Comparison of ENCODE assay signal across 8 mouse cellular contexts in the genomic region with DNA sequence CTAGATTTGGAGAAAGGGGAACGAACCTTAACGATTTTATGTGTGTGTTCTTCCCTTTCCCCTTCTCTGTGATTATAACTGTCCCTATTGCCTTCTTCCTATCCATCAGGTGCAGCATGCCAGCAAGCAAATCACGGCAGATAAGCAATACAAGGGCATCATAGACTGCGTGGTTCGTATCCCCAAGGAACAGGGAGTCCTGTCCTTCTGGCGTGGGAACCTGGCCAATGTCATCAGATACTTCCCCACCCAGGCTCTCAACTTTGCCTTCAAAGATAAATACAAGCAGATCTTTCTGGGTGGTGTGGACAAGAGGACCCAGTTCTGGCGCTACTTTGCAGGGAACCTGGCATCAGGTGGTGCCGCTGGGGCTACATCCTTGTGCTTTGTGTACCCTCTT. TPM values are rescaled to one million over a fixed set of nuclear protein-coding genes. Genes with fewer than 3 reads are reported as not detected.
DNase-seq lines count a peak whose midpoint lies in the region; ATAC-seq and TF ChIP-seq lines count a peak whose summit lies in the region.
"Not testable (repeated sequence)": the region's sequence is repeated elsewhere in the genome, so short reads cannot be mapped to it uniquely, and the experiment has no call there.

No protein-coding gene starts in this region.

- not testable (repeated sequence) for H3K4me1 ChIP-seq in ES-Bruce4 (ENCODE audit: control insufficient read depth, insufficient read depth, low read length); embryonic facial prominence, embryonic 13.5 days; hindbrain, embryonic 13.5 days (replicated peaks); liver, embryonic 16.5 days (ENCODE audit: control insufficient read depth, low read depth, low read length); midbrain, embryonic 14.5 days (ENCODE audit: control insufficient read depth, insufficient read depth, low read length); stomach, embryonic 15.5 days

- DNase-seq in gastrocnemius, postnatal 25 days = peak; percentile 23
- DNase-seq in layer of hippocampus, adult 2 months (ENCODE audit: low spot score in 2 of 2); midbrain, embryonic 14.5 days: not testable (repeated sequence)

- TF ChIP-seq POLR2A in ES-Bruce4 (IDR thresholded peaks at IDR 0.05; ENCODE audit: insufficient read depth, low read length) = not testable (repeated sequence)

- 0 out of 2 replicates have a peak overlapping the region, but pooled peaks have one; percentile 96 for H3K9ac ChIP-seq in ES-Bruce4 (ENCODE audit: low read depth, poor library complexity, severe bottlenecking)
- peak overlapping the region; percentile 83 for H3K9ac ChIP-seq in embryonic facial prominence, embryonic 13.5 days
- H3K9ac ChIP-seq in hindbrain, embryonic 13.5 days = peak overlapping the region; percentile 80
- H3K9ac ChIP-seq in liver, embryonic 16.5 days (ENCODE audit: low read depth, low read length) = peak overlapping the region; percentile 81
- not testable (repeated sequence) for H3K9ac ChIP-seq in midbrain, embryonic 14.5 days (replicated peaks; ENCODE audit: low read length); stomach, embryonic 15.5 days

- peaks cover 19% of the 10 kb centered on the region for H3K36me3 ChIP-seq in ES-Bruce4 (ENCODE audit: control insufficient read depth, insufficient read depth, low read length, poor library complexity, severe bottlenecking)
- not testable (repeated sequence) for H3K36me3 ChIP-seq in embryonic facial prominence, embryonic 13.5 days; hindbrain, embryonic 13.5 days; liver, embryonic 16.5 days (ENCODE audit: control insufficient read depth, insufficient read depth); midbrain, embryonic 14.5 days (ENCODE audit: control insufficient read depth, insufficient read depth, low read length); stomach, embryonic 15.5 days

- H3K27me3 ChIP-seq in ES-Bruce4 (ENCODE audit: control insufficient read depth, insufficient read depth, low read length, poor library complexity, severe bottlenecking); embryonic facial prominence, embryonic 13.5 days; hindbrain, embryonic 13.5 days; liver, embryonic 16.5 days (ENCODE audit: control insufficient read depth, insufficient read depth, low read depth, low read length); midbrain, embryonic 14.5 days (ENCODE audit: control insufficient read depth, insufficient read depth, low read length); stomach, embryonic 15.5 days (replicated peaks): not testable (repeated sequence)

- ATAC-seq in embryonic facial prominence, embryonic 13.5 days (ENCODE audit: insufficient number of reproducible peaks, insufficient read depth, low FRiP score, low TSS enrichment, low read depth); hindbrain, embryonic 13.5 days (ENCODE audit: low FRiP score); liver, embryonic 16.5 days (ENCODE audit: low read depth); midbrain, embryonic 14.5 days (ENCODE audit: low FRiP score, low TSS enrichment); stomach, embryonic 15.5 days (ENCODE audit: insufficient read depth, low FRiP score, low read depth): not testable (repeated sequence)

- peak overlapping the region; percentile 57 for H3K4me2 ChIP-seq in embryonic facial prominence, embryonic 13.5 days
- H3K4me2 ChIP-seq in hindbrain, embryonic 13.5 days = peak overlapping the region; percentile 55
- H3K4me2 ChIP-seq in liver, embryonic 16.5 days (ENCODE audit: low read depth, low read length) = peak overlapping the region; percentile 76
- peak overlapping the region; percentile 56 for H3K4me2 ChIP-seq in midbrain, embryonic 14.5 days (ENCODE audit: low read length)
- peak overlapping the region; percentile 52 for H3K4me2 ChIP-seq in stomach, embryonic 15.5 days

- TF ChIP-seq CTCF in ES-Bruce4 (IDR thresholded peaks at IDR 0.05; ENCODE audit: low read depth, low read length); layer of hippocampus, adult 2 months (conservative IDR thresholded peaks at IDR 0.05): not testable (repeated sequence)

- TF ChIP-seq EP300 in ES-Bruce4 (IDR thresholded peaks at IDR 0.05; ENCODE audit: insufficient read depth, low read depth, low read length) = not testable (repeated sequence)

- WGBS in embryonic facial prominence, embryonic 13.5 days = 73% methylated on average over 8 of the region's 8 CpGs
- WGBS in hindbrain, embryonic 13.5 days = 75% methylated on average over 8 of the region's 8 CpGs
- 50% methylated on average over 8 of the region's 8 CpGs for WGBS in liver, embryonic 16.5 days (ENCODE audit: insufficient replicate concordance)
- 74% methylated on average over 8 of the region's 8 CpGs for WGBS in midbrain, embryonic 14.5 days
- WGBS in stomach, embryonic 15.5 days = 63% methylated on average over 8 of the region's 8 CpGs

- not testable (repeated sequence) for H3K9me3 ChIP-seq in ES-Bruce4 (replicated peaks; ENCODE audit: control insufficient read depth, insufficient read depth, low read length, poor library complexity, severe bottlenecking); embryonic facial prominence, embryonic 13.5 days; hindbrain, embryonic 13.5 days; liver, embryonic 16.5 days (replicated peaks; ENCODE audit: control insufficient read depth, low read length); midbrain, embryonic 14.5 days (ENCODE audit: control insufficient read depth, low read length); stomach, embryonic 15.5 days

- H3K4me3 ChIP-seq in ES-Bruce4 (ENCODE audit: low read depth, low read length) = peak overlapping the region; percentile 86
- H3K4me3 ChIP-seq in embryonic facial prominence, embryonic 13.5 days = peak overlapping the region; percentile 58
- H3K4me3 ChIP-seq in hindbrain, embryonic 13.5 days = peak overlapping the region; percentile 59
- H3K4me3 ChIP-seq in layer of hippocampus, adult 2 months = peak overlapping the region; percentile 77
- peak overlapping the region; percentile 77 for H3K4me3 ChIP-seq in liver, embryonic 16.5 days (ENCODE audit: low read depth, low read length)
- peak overlapping the region; percentile 51 for H3K4me3 ChIP-seq in midbrain, embryonic 14.5 days (replicated peaks; ENCODE audit: low read depth, low read length)
- H3K4me3 ChIP-seq in stomach, embryonic 15.5 days (replicated peaks) = peak overlapping the region; percentile 59

- peak overlapping the region; percentile 56; the same call in 1 of the 2 replicates for H3K27ac ChIP-seq in ES-Bruce4 (ENCODE audit: insufficient read depth, low read length)
- H3K27ac ChIP-seq in embryonic facial prominence, embryonic 13.5 days = peak overlapping the region; percentile 86; the same call in 1 of the 2 replicates
- peak overlapping the region; percentile 91; the same call in 1 of the 2 replicates for H3K27ac ChIP-seq in hindbrain, embryonic 13.5 days
- H3K27ac ChIP-seq in layer of hippocampus, adult 2 months = peak overlapping the region; percentile 96
- H3K27ac ChIP-seq in liver, embryonic 16.5 days (ENCODE audit: low read length); midbrain, embryonic 14.5 days (replicated peaks; ENCODE audit: low read depth, low read length); stomach, embryonic 15.5 days: not testable (repeated sequence)

RNA-seq across cellular contexts. Expression of a gene that starts 1.3 kb away (rescaled TPM):
- 680 TPM in 2 replicates for polyA plus RNA-seq in ES-Bruce4 (2011; ENCODE audit: insufficient read depth, insufficient read length, low read depth, missing spikeins)
- polyA plus RNA-seq in embryonic facial prominence, embryonic 13.5 days (2015; fragmentation: Nextera tagmentation; extraction: Ambion mirVana) = 481 and 518 TPM in 2 replicates
- 10 to 100 TPM; 78.5 to 87.7 TPM for total RNA-seq in gastrocnemius, postnatal 25 days (2021)
- polyA plus RNA-seq in hindbrain, embryonic 13.5 days (2015; fragmentation: Nextera tagmentation; extraction: Ambion mirVana) = 568 and 574 TPM in 2 replicates
- 100 to 1,000 TPM; 325 to 333 TPM for total RNA-seq in layer of hippocampus, adult 2 months (2021)
- polyA plus RNA-seq in liver, embryonic 16.5 days (2015; fragmentation: Nextera tagmentation; extraction: Ambion mirVana) = 361 and 413 TPM in 2 replicates
- 552 and 571 TPM in 2 replicates for polyA plus RNA-seq in midbrain, embryonic 14.5 days (2014; fragmentation: Nextera tagmentation; extraction: Ambion mirVana)
- 736 and 754 TPM in 2 replicates for polyA plus RNA-seq in stomach, embryonic 15.5 days (2015; fragmentation: Nextera tagmentation; extraction: Ambion mirVana)

RNA-seq across cellular contexts. Expression of a gene that starts 53.3 kb away (rescaled TPM):
- 5.2 and 7.8 TPM in 2 replicates for polyA plus RNA-seq in ES-Bruce4 (2011; ENCODE audit: insufficient read depth, insufficient read length, low read depth, missing spikeins)
- polyA plus RNA-seq in embryonic facial prominence, embryonic 13.5 days (2015; fragmentation: Nextera tagmentation; extraction: Ambion mirVana) = 1.7 and 2.1 TPM in 2 replicates
- under 1 TPM in 1 of 2 experiments, not detected in 1; 0.32 TPM for total RNA-seq in gastrocnemius, postnatal 25 days (2021)
- 0.85 and 0.92 TPM in 2 replicates for polyA plus RNA-seq in hindbrain, embryonic 13.5 days (2015; fragmentation: Nextera tagmentation; extraction: Ambion mirVana)
- total RNA-seq in layer of hippocampus, adult 2 months (2021) = under 1 TPM in 1 of 2 experiments, not detected in 1; 0.44 TPM
- polyA plus RNA-seq in liver, embryonic 16.5 days (2015; fragmentation: Nextera tagmentation; extraction: Ambion mirVana) = 0.92 and 0.99 TPM in 2 replicates
- polyA plus RNA-seq in midbrain, embryonic 14.5 days (2014; fragmentation: Nextera tagmentation; extraction: Ambion mirVana) = 0.65 and 0.71 TPM in 2 replicates
- polyA plus RNA-seq in stomach, embryonic 15.5 days (2015; fragmentation: Nextera tagmentation; extraction: Ambion mirVana) = 1.9 and 2.1 TPM in 2 replicates
